Mouse (Mus musculus) intestine, postnatal 0 days (tissue): ENCODE measurements around the gene Cd180. TPM values are rescaled to one million over a fixed set of nuclear protein-coding genes. Genes with fewer than 3 reads are reported as not detected.
A peak's percentile ranks its signal among the peaks of the same experiment; 100 is the strongest.

ENCODE experiments used
- ATAC-seq: fragments of 200-750 bp; cut with Nextera tagmentation; 2 replicates; pipeline ENCODE4 v1.8.0; 2017; ENCODE audit warnings: mild to moderate bottlenecking, moderate TSS enrichment, moderate library complexity
- H3K27ac ChIP-seq: fragments of 300-500 bp; sonication (generic); 2 replicates; pipeline ENCODE4 v1.5.1; 2014; ENCODE audit warnings: mild to moderate bottlenecking, low read depth, low read length, moderate library complexity
- H3K27me3 ChIP-seq: fragments of 300-500 bp; sonication (generic); replicated peaks from 2 replicates; pipeline ENCODE4 v1.6.1; 2014; ENCODE audit warnings: low read length, mixed read lengths; ENCODE audit not compliant: control insufficient read depth, insufficient read depth
- H3K36me3 ChIP-seq: fragments of 300-500 bp; sonication (generic); 2 replicates; pipeline ENCODE4 v1.6.1; 2014; ENCODE audit warnings: mild to moderate bottlenecking, moderate library complexity; ENCODE audit not compliant: control insufficient read depth, insufficient read depth
- H3K4me1 ChIP-seq: fragments of 300-500 bp; sonication (generic); replicated peaks from 2 replicates; pipeline ENCODE4 v1.6.1; 2014; ENCODE audit warnings: antibody characterized with exemption, low read length, mixed read lengths; ENCODE audit not compliant: control insufficient read depth, insufficient read depth
- H3K4me2 ChIP-seq: fragments of 300-500 bp; sonication (generic); replicated peaks from 2 replicates; pipeline ENCODE4 v1.6.1; 2014; ENCODE audit warnings: low read depth, mild to moderate bottlenecking, moderate library complexity
- H3K4me3 ChIP-seq: fragments of 300-500 bp; sonication (generic); 2 replicates; pipeline ENCODE4 v1.5.1; 2014; ENCODE audit warnings: low read depth, low read length
- H3K9ac ChIP-seq: fragments of 300-500 bp; sonication (generic); 2 replicates; pipeline ENCODE4 v1.6.1; 2014; ENCODE audit warnings: mild to moderate bottlenecking, low read depth, low read length
- H3K9me3 ChIP-seq: fragments of 300-500 bp; sonication (generic); 2 replicates; pipeline ENCODE4 v1.6.1; 2016; ENCODE audit warnings: mixed run types; ENCODE audit not compliant: control insufficient read depth
- CTCF ChIP-seq: sonication (generic); IDR thresholded peaks from 2 replicates; pipeline ENCODE4 v1.5.1; 2016; ENCODE audit warnings: low read depth, mild to moderate bottlenecking, control low read depth, antibody characterized with exemption, moderate library complexity
- WGBS: fragments of 180-500 bp; shearing (Covaris S2); extraction: QIAGEN DNeasy Blood & Tissue Kit; methylation state at CpG from one replicate; pipeline ENCODE4 v1.1.7; 2014; 5-methylcytosine and 5-hydroxymethylcytosine counted together
- polyA plus RNA-seq: library from polyadenylated mRNA; unstranded; fragments of >200 nt; fragmentation: Nextera tagmentation; extraction: Ambion mirVana; gene quantifications from 2 replicates; pipeline ENCODE4 v1.2.1, GENCODE M21; 2015

The Cd180 gene
- polyA plus RNA-seq, 1 experiment from 2014 or later: 0.31 TPM

DNA sequence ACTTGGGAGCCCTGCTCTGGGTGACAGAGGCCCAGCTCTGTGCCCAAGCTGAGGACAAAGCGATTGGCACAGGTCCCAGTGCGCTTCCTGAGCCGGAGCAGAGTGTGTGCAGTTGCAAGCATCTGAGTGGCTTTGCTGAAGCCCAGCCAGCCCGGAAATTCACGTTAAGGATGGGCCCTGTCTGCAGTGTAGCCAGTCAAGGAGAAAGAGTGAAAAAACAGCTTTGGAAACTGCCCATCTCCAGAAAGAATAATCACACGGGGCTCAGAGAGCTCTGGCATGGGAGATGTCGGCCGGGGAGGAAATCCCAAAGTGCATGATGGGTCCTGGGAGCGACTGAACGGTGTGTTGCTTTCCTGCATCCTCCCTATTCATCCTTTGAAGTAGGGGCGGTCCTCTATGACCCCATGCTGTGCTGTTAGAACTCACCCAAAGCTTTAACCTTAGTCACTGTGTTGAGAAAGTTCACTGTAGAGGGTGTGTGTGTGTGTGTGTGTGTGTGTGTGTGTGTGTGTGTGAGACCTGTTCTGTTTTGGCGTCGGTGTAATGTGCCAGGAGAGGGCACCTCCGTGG lies 5.5 kb downstream of the Cd180 start:
- Histone ChIP-seq H3K4me3 (no peak overlapping the region), H3K9me3 (no peaks in the 10 kb centered on the region), H3K27ac (peak overlapping the region; percentile 15; the same call in 1 of the 2 replicates), H3K27me3 (no peaks in the 10 kb centered on the region), H3K4me2 (peak overlapping the region; percentile 40), H3K9ac (no peak overlapping the region), H3K36me3 (no peaks in the 10 kb centered on the region), H3K4me1 (no peaks in the 10 kb centered on the region)
- no peak for TF ChIP-seq CTCF
- WGBS: 50% methylated on average over 14 of the region's 14 CpGs
- no peak for ATAC-seq

DNA sequence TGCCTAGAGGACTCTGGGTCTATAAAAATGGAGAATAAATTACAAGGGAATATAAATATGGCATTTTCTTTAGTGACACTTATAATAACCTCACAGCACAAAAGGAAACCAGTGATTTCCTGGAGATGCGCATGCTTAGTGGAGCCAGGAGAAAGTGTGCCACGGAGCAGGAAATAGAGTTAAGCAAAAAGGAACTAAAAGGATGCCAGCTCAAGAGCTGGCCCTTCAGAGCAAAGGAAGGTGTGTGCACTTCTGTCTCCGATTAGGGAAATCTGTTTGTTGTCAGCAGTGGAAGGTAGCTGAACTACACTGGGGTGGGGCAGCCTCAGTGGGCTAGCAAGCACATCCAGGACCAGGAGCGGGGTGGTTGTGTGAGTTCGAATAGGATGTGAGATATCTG lies 6.8 kb downstream of the Cd180 start:
- Histone ChIP-seq H3K4me1 (no peaks in the 10 kb centered on the region), H3K4me2 (no peak overlapping the region), H3K27me3 (no peaks in the 10 kb centered on the region), H3K36me3 (no peaks in the 10 kb centered on the region), H3K27ac (no peak overlapping the region), H3K4me3 (no peak overlapping the region), H3K9me3 (no peaks in the 10 kb centered on the region), H3K9ac (no peak overlapping the region)
- no peak for ATAC-seq
- WGBS: 83% methylated on average over 5 of the region's 5 CpGs
- no peak for TF ChIP-seq CTCF

DNA sequence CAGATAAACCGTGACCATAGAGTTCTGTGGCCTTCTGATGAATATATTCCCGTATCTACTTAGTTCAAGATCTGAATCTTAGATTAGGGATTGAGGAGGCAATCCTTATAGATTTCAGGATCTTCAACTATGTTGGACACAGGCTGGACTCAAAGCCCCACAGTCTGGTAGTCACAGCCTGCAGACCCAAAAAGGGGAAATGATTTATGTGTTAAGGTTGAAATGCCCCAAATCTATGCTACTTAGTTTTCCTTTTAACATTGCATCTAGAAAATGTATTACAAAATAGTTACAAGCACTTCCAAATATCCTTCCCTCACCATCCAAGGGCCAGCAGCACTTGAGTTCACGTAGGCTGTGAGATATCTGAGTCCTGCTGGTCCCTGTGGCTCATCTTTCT lies 7.4 kb downstream of the Cd180 start:
- H3K36me3 ChIP-seq: no peaks in the 10 kb centered on the region
- no peaks in the 10 kb centered on the region for H3K9me3 ChIP-seq
- H3K4me3 ChIP-seq: no peak overlapping the region
- H3K4me1 ChIP-seq: no peaks in the 10 kb centered on the region
- no peaks in the 10 kb centered on the region for H3K27me3 ChIP-seq
- no peak for TF ChIP-seq CTCF
- H3K4me2 ChIP-seq: no peak overlapping the region
- 86% methylated on average over 3 of the region's 3 CpGs for WGBS
- no peak for ATAC-seq
- H3K27ac ChIP-seq: no peak overlapping the region
- no peak overlapping the region for H3K9ac ChIP-seq

DNA sequence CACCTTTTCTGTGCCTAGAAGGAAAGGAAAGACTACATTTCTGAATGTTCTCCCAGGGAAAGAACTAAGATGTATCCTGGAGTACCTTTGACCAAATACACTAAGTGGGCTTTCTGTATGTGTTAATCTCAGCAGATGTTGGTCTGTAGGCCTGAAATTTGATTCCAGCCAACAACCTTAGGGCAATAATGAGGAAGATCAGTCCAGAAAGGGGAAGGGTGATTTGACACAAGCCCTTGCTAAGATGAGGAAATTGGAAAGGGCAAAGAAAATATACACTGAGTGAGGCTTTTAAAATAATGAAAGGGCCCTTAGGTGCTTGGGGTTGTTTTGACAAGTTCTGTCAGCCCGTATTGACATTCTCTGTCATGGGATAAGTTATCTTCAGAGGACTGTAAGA lies 23.6 kb downstream of the Cd180 start:
- no peak overlapping the region for H3K9ac ChIP-seq
- 69% methylated on average over 1 of the region's 1 CpGs for WGBS
- no peak overlapping the region for H3K4me2 ChIP-seq
- H3K9me3 ChIP-seq: no peaks in the 10 kb centered on the region
- no peaks in the 10 kb centered on the region for H3K4me1 ChIP-seq
- TF ChIP-seq CTCF: no peak
- H3K4me3 ChIP-seq: no peak overlapping the region
- no peak for ATAC-seq
- no peak overlapping the region for H3K27ac ChIP-seq
- no peaks in the 10 kb centered on the region for H3K27me3 ChIP-seq
- no peaks in the 10 kb centered on the region for H3K36me3 ChIP-seq

DNA sequence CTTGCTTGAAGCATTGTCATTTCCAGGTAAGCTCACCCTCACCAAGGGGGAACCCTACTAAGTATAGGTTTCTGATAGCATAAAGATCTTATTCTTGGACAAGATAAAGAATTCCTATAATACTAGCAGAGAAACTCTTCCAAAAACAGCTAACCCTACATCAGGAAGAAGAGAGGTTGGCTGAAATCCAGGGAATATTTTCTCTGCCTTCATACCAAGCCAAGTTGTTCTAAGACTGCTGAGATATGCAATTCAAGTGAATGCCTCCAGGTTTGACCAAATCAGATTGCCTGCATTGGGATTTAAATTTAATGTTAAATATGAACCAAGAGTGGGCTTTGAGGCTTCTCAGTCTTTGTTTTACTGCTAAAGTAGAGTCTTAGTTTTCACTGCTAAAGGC lies 32.1 kb downstream of the Cd180 start:
- Histone ChIP-seq H3K27me3 (no peaks in the 10 kb centered on the region), H3K4me2 (no peak overlapping the region), H3K36me3 (no peaks in the 10 kb centered on the region), H3K4me1 (no peaks in the 10 kb centered on the region), H3K4me3 (no peak overlapping the region), H3K27ac (no peak overlapping the region), H3K9me3 (no peaks in the 10 kb centered on the region), H3K9ac (no peak overlapping the region)
- no peak for ATAC-seq
- no peak for TF ChIP-seq CTCF

DNA sequence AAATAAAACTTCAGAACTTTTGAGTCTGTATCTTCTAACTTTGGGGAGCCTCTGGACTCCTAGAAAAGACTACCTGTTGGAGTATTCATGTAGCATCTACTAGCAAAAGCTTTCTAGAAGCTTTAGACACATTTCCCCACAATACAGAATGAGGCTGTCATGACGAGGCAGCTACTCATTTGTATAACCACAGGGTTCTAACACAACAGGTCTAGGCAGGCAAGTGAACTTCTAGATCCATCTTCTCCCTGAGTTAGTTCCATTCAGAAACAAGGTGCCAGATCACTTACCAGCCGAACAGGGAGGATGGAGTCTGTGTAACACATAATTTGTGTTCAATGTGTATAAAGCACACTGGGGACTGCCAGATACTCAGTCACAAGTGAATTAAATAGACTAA lies 32.5 kb downstream of the Cd180 start:
- no peak overlapping the region for H3K9ac ChIP-seq
- H3K4me3 ChIP-seq: no peak overlapping the region
- 88% methylated on average over 2 of the region's 2 CpGs for WGBS
- no peaks in the 10 kb centered on the region for H3K36me3 ChIP-seq
- H3K4me1 ChIP-seq: no peaks in the 10 kb centered on the region
- no peak for ATAC-seq
- H3K9me3 ChIP-seq: no peaks in the 10 kb centered on the region
- no peak overlapping the region for H3K27ac ChIP-seq
- H3K4me2 ChIP-seq: no peak overlapping the region
- no peak for TF ChIP-seq CTCF
- no peaks in the 10 kb centered on the region for H3K27me3 ChIP-seq

DNA sequence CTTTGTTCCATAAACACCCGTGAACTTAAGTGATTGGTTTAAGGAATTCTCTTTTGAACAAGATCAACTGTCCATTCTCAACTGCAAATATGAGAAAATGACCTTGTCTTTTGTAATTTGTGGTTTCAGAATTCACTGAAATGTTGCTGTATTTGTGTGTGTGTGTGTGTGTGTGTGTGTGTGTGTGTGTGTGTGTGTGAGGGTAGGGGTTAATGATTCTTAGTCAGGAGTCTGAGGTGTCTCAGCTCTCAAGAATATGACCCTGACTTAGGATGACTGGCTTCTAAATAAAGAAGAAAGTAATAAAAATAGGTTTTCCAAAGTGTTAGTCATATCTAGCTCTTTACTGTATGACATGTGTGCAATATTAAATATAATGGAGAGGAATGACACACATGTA lies 33.5 kb downstream of the Cd180 start:
- no peaks in the 10 kb centered on the region for H3K9me3 ChIP-seq
- 91% methylated on average over 1 of the region's 1 CpGs for WGBS
- TF ChIP-seq CTCF: no peak
- no peaks in the 10 kb centered on the region for H3K4me1 ChIP-seq
- ATAC-seq: no peak
- no peaks in the 10 kb centered on the region for H3K36me3 ChIP-seq
- H3K27ac ChIP-seq: no peak overlapping the region
- no peak overlapping the region for H3K4me3 ChIP-seq
- no peak overlapping the region for H3K9ac ChIP-seq
- H3K27me3 ChIP-seq: no peaks in the 10 kb centered on the region
- H3K4me2 ChIP-seq: no peak overlapping the region
